Mouse (Mus musculus): Measurements from ENCODE around the gene Gca. TPM values are rescaled to one million over a fixed set of nuclear protein-coding genes. Genes with fewer than 3 reads are reported as not detected.
"Not testable (repeated sequence)": the region's sequence is repeated elsewhere in the genome, so short reads cannot be mapped to it uniquely, and the experiment has no call there.

Gene Gca
- polyA plus RNA-seq, 1 experiment from 2014 or later: 3.3 TPM

- Histone ChIP-seq H3K9ac (no peak overlapping the region), H3K36me3 (no peaks in the 10 kb centered on the region), H3K9me3 (no peaks in the 10 kb centered on the region), H3K27ac (no peak overlapping the region), H3K4me1 (replicated peaks) (no peaks in the 10 kb centered on the region), H3K27me3 (no peaks in the 10 kb centered on the region), H3K4me3 (no peak overlapping the region), H3K4me2 (no peak overlapping the region)
- no peak for ATAC-seq (ENCODE audit: low FRiP score)
- 78% methylated on average over 8 of the region's 8 CpGs for WGBS
These were observed 17.6 kb downstream of the Gca start for GRCm38 (mm10) chr2:62681667-62682066.

GRCm38 (mm10) chr2:62684989-62685595 is 21.0 kb downstream of the Gca start:
- Histone ChIP-seq H3K9me3 (no peaks in the 10 kb centered on the region), H3K27me3 (no peaks in the 10 kb centered on the region), H3K9ac (no peak overlapping the region), H3K4me3 (no peak overlapping the region), H3K27ac (no peak overlapping the region), H3K36me3 (no peaks in the 10 kb centered on the region), H3K4me2 (no peak overlapping the region), H3K4me1 (replicated peaks) (no peaks in the 10 kb centered on the region)
- WGBS: 66% methylated on average over 3 of the region's 3 CpGs
- no peak for ATAC-seq (ENCODE audit: low FRiP score)

DNA sequence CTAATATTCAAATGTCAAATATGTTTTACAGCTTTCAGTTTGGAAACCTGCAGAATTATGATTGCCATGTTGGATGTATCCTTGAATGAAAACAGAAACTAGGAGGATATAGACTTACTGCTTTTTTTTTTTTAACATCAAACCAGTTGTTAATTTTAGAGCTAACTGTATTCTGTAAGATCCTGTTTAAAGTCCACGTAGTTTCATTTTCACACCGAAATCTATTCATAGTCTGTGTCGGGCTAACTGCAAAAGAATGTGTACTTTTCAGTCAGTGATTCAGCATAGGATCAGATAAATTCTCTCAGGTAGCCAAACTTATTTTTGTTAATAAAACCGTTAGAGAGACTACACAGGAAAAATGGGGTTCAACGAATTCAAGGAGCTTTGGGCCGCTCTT is 21.8 kb downstream of the Gca start:
- H3K4me2 ChIP-seq: no peak overlapping the region
- no peaks in the 10 kb centered on the region for H3K4me1 ChIP-seq (replicated peaks)
- no peak overlapping the region for H3K27ac ChIP-seq
- H3K4me3 ChIP-seq: no peak overlapping the region
- no peaks in the 10 kb centered on the region for H3K27me3 ChIP-seq
- H3K9ac ChIP-seq: no peak overlapping the region
- WGBS: 95% methylated on average over 6 of the region's 6 CpGs
- ATAC-seq (ENCODE audit: low FRiP score): no peak
- no peaks in the 10 kb centered on the region for H3K9me3 ChIP-seq
- H3K36me3 ChIP-seq: no peaks in the 10 kb centered on the region

DNA sequence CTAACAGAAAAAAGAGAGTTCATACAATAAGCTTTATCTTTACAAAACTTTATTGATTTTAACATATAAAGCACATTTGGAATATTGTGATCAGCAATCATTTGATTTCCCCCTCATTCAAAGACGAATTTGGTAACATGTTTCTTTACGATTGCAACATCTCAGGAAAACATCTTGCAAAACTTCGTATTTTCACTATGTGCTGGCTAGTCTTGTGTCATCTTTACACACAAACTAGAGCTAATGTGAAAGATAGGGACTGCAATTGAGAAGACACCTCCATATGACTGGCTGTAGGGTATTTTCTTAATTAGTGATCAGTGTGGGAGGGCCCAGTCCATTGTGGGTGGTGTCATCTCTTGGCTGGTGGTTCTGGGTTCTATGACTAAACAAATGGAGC is 42.2 kb downstream of the Gca start:
- no peak for ATAC-seq (ENCODE audit: low FRiP score)
- Histone ChIP-seq H3K4me3 (no peak overlapping the region), H3K27me3 (no peaks in the 10 kb centered on the region), H3K27ac (no peak overlapping the region), H3K9ac (no peak overlapping the region), H3K9me3 (no peaks in the 10 kb centered on the region), H3K4me2 (no peak overlapping the region), H3K4me1 (replicated peaks) (no peaks in the 10 kb centered on the region), H3K36me3 (peaks cover 11% of the 10 kb centered on the region)
- WGBS: 90% methylated on average over 3 of the region's 3 CpGs

- Histone ChIP-seq H3K27ac (no peak overlapping the region), H3K27me3 (no peaks in the 10 kb centered on the region), H3K4me2 (no peak overlapping the region), H3K36me3 (peaks cover 6% of the 10 kb centered on the region), H3K9me3 (no peaks in the 10 kb centered on the region), H3K9ac (no peak overlapping the region), H3K4me3 (no peak overlapping the region), H3K4me1 (replicated peaks) (no peaks in the 10 kb centered on the region)
- ATAC-seq (ENCODE audit: low FRiP score): no peak
- 77% methylated on average over 1 of the region's 1 CpGs for WGBS
These were observed 45.5 kb downstream of the Gca start for GRCm38 (mm10) chr2:62709633-62710032.

- not testable (repeated sequence) for H3K9me3 ChIP-seq; H3K27me3 ChIP-seq; H3K4me2 ChIP-seq; H3K36me3 ChIP-seq; H3K4me1 ChIP-seq (replicated peaks); H3K27ac ChIP-seq; H3K4me3 ChIP-seq; ATAC-seq (ENCODE audit: low FRiP score); H3K9ac ChIP-seq
- WGBS: 96% methylated on average over 4 of the region's 4 CpGs
These were observed 50.3 kb downstream of the Gca start for GRCm38 (mm10) chr2:62714362-62714761.

- no peak overlapping the region for H3K4me3 ChIP-seq
- ATAC-seq (ENCODE audit: low FRiP score): no peak
- H3K4me1 ChIP-seq (replicated peaks): no peaks in the 10 kb centered on the region
- H3K9me3 ChIP-seq: no peaks in the 10 kb centered on the region
- WGBS: 97% methylated on average over 4 of the region's 4 CpGs
- H3K9ac ChIP-seq: no peak overlapping the region
- no peak overlapping the region for H3K4me2 ChIP-seq
- no peaks in the 10 kb centered on the region for H3K27me3 ChIP-seq
- no peak overlapping the region for H3K27ac ChIP-seq
- H3K36me3 ChIP-seq: peaks cover 6% of the 10 kb centered on the region
These were observed 51.2 kb downstream of the Gca start for GRCm38 (mm10) chr2:62715260-62715659.

- no peaks in the 10 kb centered on the region for H3K4me1 ChIP-seq (replicated peaks)
- H3K27ac ChIP-seq: no peak overlapping the region
- H3K36me3 ChIP-seq: peaks cover 6% of the 10 kb centered on the region
- no peak overlapping the region for H3K9ac ChIP-seq
- H3K27me3 ChIP-seq: no peaks in the 10 kb centered on the region
- H3K4me2 ChIP-seq: no peak overlapping the region
- WGBS: 90% methylated on average over 6 of the region's 6 CpGs
- H3K9me3 ChIP-seq: no peaks in the 10 kb centered on the region
- no peak for ATAC-seq (ENCODE audit: low FRiP score)
- H3K4me3 ChIP-seq: no peak overlapping the region
These were observed 53.2 kb downstream of the Gca start for GRCm38 (mm10) chr2:62717270-62717669.

DNA sequence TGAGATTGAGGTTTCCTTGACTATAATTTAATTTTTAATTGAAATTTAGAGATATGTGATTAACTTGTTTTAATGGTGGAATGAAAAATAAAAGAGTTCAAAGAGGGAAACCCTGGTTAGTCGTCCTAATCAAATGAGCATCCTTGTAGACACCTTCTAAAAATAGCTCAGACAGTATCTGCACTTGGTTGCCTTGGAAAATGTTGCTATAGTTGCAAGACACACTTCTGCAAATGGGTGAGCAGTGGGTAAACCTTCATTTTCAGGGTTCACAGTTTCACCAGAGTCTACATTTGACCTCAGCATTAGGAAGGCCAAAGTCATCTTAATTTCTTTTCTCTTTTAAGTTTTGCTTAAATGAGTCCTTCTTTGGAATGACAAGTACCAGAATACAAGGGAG is 54.3 kb downstream of the Gca start:
- Histone ChIP-seq H3K4me1 (replicated peaks) (no peaks in the 10 kb centered on the region), H3K36me3 (peaks cover 6% of the 10 kb centered on the region), H3K4me2 (no peak overlapping the region), H3K9ac (no peak overlapping the region), H3K27me3 (no peaks in the 10 kb centered on the region), H3K27ac (no peak overlapping the region), H3K9me3 (no peaks in the 10 kb centered on the region), H3K4me3 (no peak overlapping the region)
- 46% methylated on average over 1 of the region's 1 CpGs for WGBS
- no peak for ATAC-seq (ENCODE audit: low FRiP score)

DNA sequence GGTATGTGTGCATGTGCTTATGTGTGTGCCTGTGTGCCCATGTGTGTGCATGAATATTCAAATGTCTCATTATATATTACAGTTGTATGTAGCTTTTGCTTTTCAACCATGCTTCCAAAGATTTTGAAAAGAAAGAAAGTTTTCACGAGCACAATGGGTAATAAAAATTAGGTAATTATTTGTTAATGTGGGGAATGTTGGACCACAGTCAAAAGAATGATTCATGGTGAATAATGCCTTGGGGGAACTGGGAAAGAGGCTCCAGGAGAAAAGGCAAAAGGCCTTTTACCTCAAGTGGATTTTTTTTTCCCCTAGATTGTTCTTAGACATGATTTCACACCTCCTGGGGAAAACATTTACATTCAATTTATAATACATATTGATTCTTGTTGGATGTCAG is 61.9 kb downstream of the Gca start:
- Histone ChIP-seq H3K4me2 (no peak overlapping the region), H3K9ac (no peak overlapping the region), H3K27me3 (no peaks in the 10 kb centered on the region), H3K9me3 (no peaks in the 10 kb centered on the region), H3K27ac (no peak overlapping the region), H3K4me3 (no peak overlapping the region), H3K36me3 (no peaks in the 10 kb centered on the region), H3K4me1 (replicated peaks) (no peaks in the 10 kb centered on the region)
- WGBS: 67% methylated on average over 1 of the region's 1 CpGs
- ATAC-seq (ENCODE audit: low FRiP score): no peak

DNA sequence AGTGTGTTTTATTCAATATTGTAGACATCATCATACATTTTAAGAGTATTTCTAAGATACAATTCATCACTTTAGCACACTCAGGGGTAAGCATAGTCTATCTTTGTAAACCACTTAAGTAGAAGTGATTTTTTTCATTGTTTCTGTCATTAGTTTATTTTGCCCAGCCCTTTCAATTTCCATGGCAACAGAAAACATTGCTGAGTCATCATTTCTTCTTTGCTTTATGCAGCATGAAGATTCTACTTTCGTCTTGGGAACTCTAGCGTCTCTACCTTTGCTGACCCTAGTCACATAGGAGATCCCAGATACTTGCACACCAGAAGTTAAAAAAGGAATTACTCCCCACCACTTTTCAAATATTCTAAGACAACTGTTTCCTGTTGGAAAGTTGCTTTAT is 63.6 kb downstream of the Gca start:
- H3K4me1 ChIP-seq (replicated peaks): no peaks in the 10 kb centered on the region
- no peak overlapping the region for H3K9ac ChIP-seq
- no peaks in the 10 kb centered on the region for H3K9me3 ChIP-seq
- H3K27ac ChIP-seq: no peak overlapping the region
- no peaks in the 10 kb centered on the region for H3K36me3 ChIP-seq
- WGBS: 80% methylated on average over 2 of the region's 2 CpGs
- H3K4me3 ChIP-seq: no peak overlapping the region
- ATAC-seq (ENCODE audit: low FRiP score): no peak
- H3K27me3 ChIP-seq: no peaks in the 10 kb centered on the region
- H3K4me2 ChIP-seq: no peak overlapping the region

- Histone ChIP-seq H3K4me3 (no peak overlapping the region), H3K4me1 (replicated peaks) (no peaks in the 10 kb centered on the region), H3K9me3 (no peaks in the 10 kb centered on the region), H3K9ac (no peak overlapping the region), H3K36me3 (no peaks in the 10 kb centered on the region), H3K27ac (no peak overlapping the region), H3K4me2 (no peak overlapping the region), H3K27me3 (no peaks in the 10 kb centered on the region)
- WGBS: 77% methylated on average over 1 of the region's 1 CpGs
- ATAC-seq (ENCODE audit: low FRiP score): no peak
These were observed 66.6 kb downstream of the Gca start for GRCm38 (mm10) chr2:62730671-62731070.

DNA sequence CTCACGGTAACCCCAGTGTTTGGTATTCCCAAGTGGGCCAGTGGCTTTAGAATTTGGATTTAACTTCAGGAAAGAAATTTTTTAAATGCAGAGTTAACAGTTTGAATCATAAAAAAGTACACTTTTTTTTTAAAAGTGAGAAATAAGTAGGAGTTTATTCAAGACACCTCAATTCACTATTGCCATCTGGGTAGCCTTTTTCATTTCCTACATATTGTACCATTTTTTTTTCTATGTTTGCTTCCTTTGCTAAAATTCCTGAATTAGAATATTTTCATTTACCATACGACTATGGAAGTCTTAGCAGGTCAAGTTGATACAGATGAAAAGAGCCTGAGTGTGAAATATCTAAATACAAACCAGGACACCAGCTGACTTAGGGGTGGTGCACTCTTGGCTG is 79.0 kb downstream of the Gca start:
- Histone ChIP-seq H3K27ac (no peak overlapping the region), H3K9ac (no peak overlapping the region), H3K4me3 (no peak overlapping the region), H3K36me3 (0 out of 2 replicates have a peak, but pooled peaks cover 3% of the 10 kb centered on the region), H3K4me1 (replicated peaks) (no peaks in the 10 kb centered on the region), H3K9me3 (no peaks in the 10 kb centered on the region), H3K27me3 (no peaks in the 10 kb centered on the region), H3K4me2 (no peak overlapping the region)
- WGBS: 77% methylated on average over 2 of the region's 2 CpGs
- no peak for ATAC-seq (ENCODE audit: low FRiP score)
